Comparison of ENCODE assay signal across 8 mouse cellular contexts in the genomic region with DNA sequence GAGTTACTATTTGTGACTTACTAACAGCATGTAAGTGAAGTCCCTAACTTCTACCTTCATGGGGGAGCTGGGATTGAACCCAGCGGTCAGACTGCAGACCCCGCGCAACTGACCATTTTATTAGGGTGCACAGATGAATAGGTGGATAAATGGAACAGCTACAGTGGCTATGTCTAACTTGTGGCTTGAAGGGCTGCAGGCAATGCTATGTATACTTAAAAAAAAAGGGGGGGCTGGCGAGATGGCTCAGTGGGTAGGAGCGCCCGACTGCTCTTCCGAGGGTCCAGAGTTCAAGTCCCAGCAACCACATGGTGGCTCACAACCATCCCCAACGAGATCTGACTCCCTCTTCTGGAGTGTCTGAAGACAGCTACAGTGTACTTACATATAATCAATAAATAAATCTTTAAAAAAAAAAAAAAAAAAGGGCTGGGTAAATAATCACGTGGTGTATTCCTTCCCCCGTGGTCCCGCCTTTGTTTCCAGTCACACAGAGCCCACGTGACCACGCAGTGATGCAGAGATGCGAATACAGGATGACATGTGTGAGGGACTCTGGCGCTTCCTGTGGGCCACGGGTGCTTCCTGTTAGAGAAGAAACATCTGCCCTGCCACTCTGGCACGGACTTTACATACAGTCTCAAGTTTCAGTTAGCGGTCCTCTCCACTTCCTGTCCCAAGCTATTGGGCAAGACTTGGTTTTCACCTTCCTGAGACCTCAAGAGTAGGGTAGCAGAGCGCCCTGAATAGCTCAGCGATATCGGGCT.
DNase-seq lines count a peak whose midpoint lies in the region; ATAC-seq and TF ChIP-seq lines count a peak whose summit lies in the region.

No protein-coding gene starts in this region.

- peak; percentile 33 for DNase-seq in brain, adult 2 months (ENCODE audit: low read depth, low spot score)
- DNase-seq in kidney, adult 8-10 months: peak; percentile 42 to 46
- peak; percentile 83 for DNase-seq in lung, postnatal 25 days (ENCODE audit: low spot score)
- DNase-seq in thymus, adult 2 months: peak; percentile 84
- DNase-seq in frontal cortex, postnatal 25 days (ENCODE audit: low spot score in 2 of 2): no peak
- DNase-seq in ovary, postnatal 14 days (ENCODE audit: low spot score): no peak

- WGBS in thymus, adult 2 months: 34% methylated on average over 21 of the region's 21 CpGs
- 93% methylated on average over 21 of the region's 21 CpGs for WGBS in hindbrain, embryonic 13.5 days

- H3K9me3 ChIP-seq in hindbrain, embryonic 13.5 days: no peaks in the 10 kb centered on the region

- peaks cover 13% of the 10 kb centered on the region for H3K4me1 ChIP-seq in thymus, adult 2 months (replicated peaks; ENCODE audit: control insufficient read depth, insufficient read depth, low read length)
- H3K4me1 ChIP-seq in hindbrain, embryonic 13.5 days (replicated peaks): peaks cover 30% of the 10 kb centered on the region

- no peak for TF ChIP-seq POLR2A in thymus, adult 2 months (IDR thresholded peaks at IDR 0.05; ENCODE audit: control insufficient read depth, extremely low read depth, insufficient read depth, low read length, poor library complexity)

- peak overlapping the region; percentile 79 for H3K27ac ChIP-seq in thymus, adult 2 months (ENCODE audit: control insufficient read depth, insufficient read depth, low read length)
- H3K27ac ChIP-seq in hindbrain, embryonic 13.5 days: no peak overlapping the region

- ATAC-seq in CD4-positive, CD25-positive, alpha-beta regulatory T cell, adult 4 months: peak; percentile 98
- no peak for ATAC-seq in hindbrain, embryonic 13.5 days (ENCODE audit: low FRiP score)

- no peak for TF ChIP-seq CTCF in thymus, adult 2 months (IDR thresholded peaks at IDR 0.05; ENCODE audit: borderline replicate concordance, control insufficient read depth, extremely low read depth, insufficient read depth, low read length, poor library complexity)

- no peak overlapping the region for H3K9ac ChIP-seq in hindbrain, embryonic 13.5 days

- no peak overlapping the region for H3K4me2 ChIP-seq in hindbrain, embryonic 13.5 days

- no peaks in the 10 kb centered on the region for H3K36me3 ChIP-seq in thymus, adult 2 months (ENCODE audit: control insufficient read depth, insufficient read depth, low read length)
- H3K36me3 ChIP-seq in hindbrain, embryonic 13.5 days: no peaks in the 10 kb centered on the region

- no peaks in the 10 kb centered on the region for H3K27me3 ChIP-seq in thymus, adult 2 months (ENCODE audit: control insufficient read depth, insufficient read depth, low read length)
- H3K27me3 ChIP-seq in hindbrain, embryonic 13.5 days: no peaks in the 10 kb centered on the region

- peak overlapping the region; percentile 39 for H3K4me3 ChIP-seq in thymus, adult 2 months (ENCODE audit: control insufficient read depth, insufficient read depth, low read length)
- H3K4me3 ChIP-seq in hindbrain, embryonic 13.5 days: no peak overlapping the region

Comparison
In these comparisons a context has a peak if more than half of its experiments do, and no peak if none do; other contexts are left out.
1. DNase-seq: peak in brain, adult 2 months (single experiment), kidney, adult 8-10 months (2 of 2), lung, postnatal 25 days (single experiment) and thymus, adult 2 months (single experiment); none in frontal cortex, postnatal 25 days (0 of 2) and ovary, postnatal 14 days (single experiment).